Comparison of ENCODE assay signal across 27 mouse cellular contexts in genomic region chr1:152584933-152585332, GRCm38 (mm10).
DNase-seq lines count a peak whose midpoint lies in the region; ATAC-seq and TF ChIP-seq lines count a peak whose summit lies in the region.
"Had no signal": no experiment of that assay in that cellular context is flagged by ENCODE, and none has a peak within 500 bp of the region (broad histone marks: within the 10 kb centered on the region; RNA-seq: fewer than 3 reads in every experiment).

No protein-coding gene starts in this region.

- 31% methylated on average over 8 of the region's 8 CpGs for WGBS in liver, postnatal 0 days (ENCODE audit: insufficient replicate concordance)
- WGBS in hindbrain, embryonic 10.5 days = 83% methylated on average over 8 of the region's 8 CpGs

- H3K27ac ChIP-seq in gastrocnemius, adult 2 months = peak overlapping the region; percentile 50; the same call in 1 of the 2 replicates
- H3K27ac ChIP-seq in liver, postnatal 0 days (ENCODE audit: low read depth) = no peak overlapping the region
- H3K27ac ChIP-seq in hindbrain, embryonic 10.5 days = no peak overlapping the region
- H3K27ac ChIP-seq: embryonic facial prominence, embryonic 13.5 days; kidney, postnatal 0 days; limb, embryonic 13.5 days; liver, embryonic 13.5 days; lung, embryonic 15.5 days; neural tube, embryonic 12.5 days had no signal

- H3K36me3 ChIP-seq in liver, postnatal 0 days (replicated peaks; ENCODE audit: insufficient read depth, low read length) = 0 out of 2 replicates have a peak, but pooled peaks cover 6% of the 10 kb centered on the region
- H3K36me3 ChIP-seq in hindbrain, embryonic 10.5 days = peaks cover 6% of the 10 kb centered on the region; the same call in 1 of the 2 replicates
- H3K36me3 ChIP-seq: embryonic facial prominence, embryonic 13.5 days; liver, embryonic 13.5 days; neural tube, embryonic 12.5 days had no signal

- no peak for DNase-seq in gastrocnemius, adult 2 months
- no peak for DNase-seq in gastrocnemius, postnatal 36 days
- DNase-seq in liver, postnatal 0 days = no peak
- no peak for DNase-seq in liver
- peak; percentile 52 for DNase-seq in 416B (ENCODE audit: low read depth)
- peak; percentile 39 for DNase-seq in retina, embryonic 14.5 days (ENCODE audit: low spot score)
- no peak for DNase-seq in hindbrain, embryonic 10.5 days (ENCODE audit: low spot score)
- DNase-seq: adrenal gland, postnatal 10 days; cerebellum, adult 11 months; cerebellum, adult 9-11 months; forebrain, postnatal 0 days; gastrocnemius, postnatal 10 days; heart, adult 11 months; heart, postnatal 10 days; kidney, adult 18-20 months; kidney, postnatal 4 days; liver, embryonic 13.5 days had no signal

- peak; percentile 73 for ATAC-seq in liver, postnatal 0 days
- ATAC-seq: forebrain, postnatal 0 days; hindbrain, embryonic 16.5 days; midbrain, embryonic 16.5 days; Patski had no signal

- TF ChIP-seq CTCF in gastrocnemius, adult 2 months (IDR thresholded peaks at IDR 0.05) = no peak
- TF ChIP-seq CTCF in liver, postnatal 0 days (IDR thresholded peaks at IDR 0.05; ENCODE audit: low read depth) = no peak

- no peak overlapping the region for H3K9ac ChIP-seq in liver, postnatal 0 days (replicated peaks)
- H3K9ac ChIP-seq: embryonic facial prominence, embryonic 13.5 days; forebrain, postnatal 0 days; heart, embryonic 12.5 days; limb, embryonic 13.5 days; liver, embryonic 13.5 days; lung, embryonic 15.5 days; neural tube, embryonic 12.5 days had no signal

- intact Hi-C loops in gastrocnemius, adult 2 months (cut with DNase I) = loop anchor here (5.0 kb wide), 1 partner anchor 37 kb away; no protein-coding TSS in a partner anchor
- intact Hi-C loops in gastrocnemius, postnatal 36 days (cut with DNase I) = no loop called here

- peaks cover 14% of the 10 kb centered on the region; the same call in 1 of the 2 replicates for H3K4me1 ChIP-seq in liver, postnatal 0 days (ENCODE audit: insufficient read depth)
- H3K4me1 ChIP-seq in hindbrain, embryonic 10.5 days (replicated peaks) = peaks cover 46% of the 10 kb centered on the region

- H3K4me2 ChIP-seq in liver, postnatal 0 days (ENCODE audit: low read depth, low read length) = no peak overlapping the region
- H3K4me2 ChIP-seq: embryonic facial prominence, embryonic 13.5 days; heart, embryonic 12.5 days; limb, embryonic 13.5 days; liver, embryonic 13.5 days; lung, embryonic 15.5 days; midbrain, embryonic 11.5 days; neural tube, embryonic 12.5 days had no signal

- no peak for TF ChIP-seq EP300 in liver, postnatal 0 days (IDR thresholded peaks at IDR 0.05; ENCODE audit: low read depth)

- H3K9me3 ChIP-seq in liver, postnatal 0 days (ENCODE audit: low read length) = no peaks in the 10 kb centered on the region
- H3K9me3 ChIP-seq in hindbrain, embryonic 10.5 days = no peaks in the 10 kb centered on the region
- H3K9me3 ChIP-seq: embryonic facial prominence, embryonic 13.5 days; heart, embryonic 12.5 days; limb, embryonic 13.5 days; liver, embryonic 13.5 days; lung, embryonic 15.5 days; neural tube, embryonic 12.5 days had no signal

- H3K27me3 ChIP-seq in liver, postnatal 0 days (ENCODE audit: insufficient read depth, low read length) = no peaks in the 10 kb centered on the region
- H3K27me3 ChIP-seq in hindbrain, embryonic 10.5 days (ENCODE audit: insufficient read depth, poor library complexity, severe bottlenecking) = peaks cover 4% of the 10 kb centered on the region
- H3K27me3 ChIP-seq: heart, embryonic 12.5 days; limb, embryonic 13.5 days; lung, embryonic 15.5 days; neural tube, embryonic 12.5 days; Patski had no signal

- no peak overlapping the region for H3K4me3 ChIP-seq in gastrocnemius, adult 2 months
- H3K4me3 ChIP-seq in liver, postnatal 0 days (ENCODE audit: low read depth, low read length) = no peak overlapping the region
- H3K4me3 ChIP-seq in hindbrain, embryonic 10.5 days = no peak overlapping the region
- H3K4me3 ChIP-seq: embryonic facial prominence, embryonic 13.5 days; heart, embryonic 12.5 days; limb, embryonic 13.5 days; liver, embryonic 13.5 days; lung, embryonic 15.5 days; neural tube, embryonic 12.5 days had no signal

Comparison
In these comparisons a context has a peak if more than half of its experiments do, and no peak if none do; other contexts are left out.
1. DNase-seq: peak in 416B (single experiment) and retina, embryonic 14.5 days (single experiment); none in gastrocnemius, adult 2 months (single experiment), gastrocnemius, postnatal 36 days (0 of 2), liver, postnatal 0 days (single experiment), liver (single experiment) and hindbrain, embryonic 10.5 days (single experiment).